Mouse (Mus musculus) kidney, adult 2 months (tissue): ENCODE results near the gene Arf6. TPM values are rescaled to one million over a fixed set of nuclear protein-coding genes. Genes with fewer than 3 reads are reported as not detected.

Experiments used
- DNase-seq: peaks from one replicate; pipeline ENCODE4 v3.0.0; 2021
- H3K27ac ChIP-seq: fragments of 200-500 bp; 2 replicates; pipeline ENCODE4 v1.5.1; 2012; ENCODE audit warnings: low read depth, low read length, control low read depth, inconsistent platforms; ENCODE audit not compliant: insufficient read depth
- H3K27me3 ChIP-seq: fragments of 200-500 bp; replicated peaks from 2 replicates; pipeline ENCODE4 v1.6.1; 2012; ENCODE audit warnings: mild to moderate bottlenecking, moderate library complexity, low read length, inconsistent platforms; ENCODE audit not compliant: control insufficient read depth, insufficient read depth
- H3K36me3 ChIP-seq: fragments of 200-500 bp; 2 replicates; pipeline ENCODE4 v1.6.1; 2012; ENCODE audit warnings: mild to moderate bottlenecking, moderate library complexity, low read length, inconsistent platforms; ENCODE audit not compliant: control insufficient read depth, insufficient read depth
- H3K4me1 ChIP-seq: fragments of 200-500 bp; 2 replicates; pipeline ENCODE4 v1.6.1; 2011; ENCODE audit warnings: low read length; ENCODE audit not compliant: control insufficient read depth, insufficient read depth
- H3K4me3 ChIP-seq: fragments of 200-500 bp; 2 replicates; pipeline ENCODE4 v1.5.1; 2011; ENCODE audit warnings: mild to moderate bottlenecking, low read depth, low read length, control low read depth; ENCODE audit not compliant: insufficient read depth
- CTCF ChIP-seq: fragments of 200-500 bp; conservative IDR thresholded peaks from 2 replicates; pipeline ENCODE4 v1.5.1; 2011; ENCODE audit warnings: low read depth, mild to moderate bottlenecking, control low read depth, low read length, moderate library complexity, mixed read lengths; ENCODE audit not compliant: insufficient read depth, insufficient read length
- POLR2A ChIP-seq: fragments of 200-500 bp; IDR thresholded peaks from one replicate; pipeline ENCODE4 v1.6.1; 2011; ENCODE audit warnings: low read depth, low read length, control low read depth
- WGBS: fragments of 180-500 bp; shearing (Covaris S2); methylation state at CpG from one replicate; pipeline ENCODE4 v1.1.7; 2018; 5-methylcytosine and 5-hydroxymethylcytosine counted together
- polyA plus RNA-seq: library from polyadenylated mRNA; depleted of rRNA; stranded (reverse); fragments of >200 nt; gene quantifications from 2 replicates; pipeline ENCODE4 v1.2.3, GENCODE M21; 2012

Arf6 gene
- polyA plus RNA-seq, 1 experiment = 90.7 TPM

- H3K4me3 ChIP-seq = no peak overlapping the region
- no peaks in the 10 kb centered on the region for H3K36me3 ChIP-seq
- no peak overlapping the region for H3K27ac ChIP-seq
- H3K4me1 ChIP-seq = peaks cover 5% of the 10 kb centered on the region
- no peak for TF ChIP-seq POLR2A
- TF ChIP-seq CTCF = no peak
- H3K27me3 ChIP-seq = no peaks in the 10 kb centered on the region
- no peak for DNase-seq
- WGBS = 87% methylated on average over 10 of the region's 10 CpGs
These were observed 16.4 kb downstream of the Arf6 start for GRCm38 (mm10) chr12:69388321-69388869.

GRCm38 (mm10) chr12:69389273-69389938, 17.5 kb downstream of the Arf6 start:
- Histone ChIP-seq H3K4me3 (no peak overlapping the region), H3K36me3 (no peaks in the 10 kb centered on the region), H3K27ac (no peak overlapping the region), H3K4me1 (peaks cover 5% of the 10 kb centered on the region), H3K27me3 (no peaks in the 10 kb centered on the region)
- DNase-seq = no peak
- 41% methylated on average over 7 of the region's 7 CpGs for WGBS
- no peak for TF ChIP-seq POLR2A
- TF ChIP-seq CTCF = no peak

- Histone ChIP-seq H3K27me3 (no peaks in the 10 kb centered on the region), H3K4me3 (no peak overlapping the region), H3K4me1 (peaks cover 5% of the 10 kb centered on the region), H3K36me3 (no peaks in the 10 kb centered on the region), H3K27ac (no peak overlapping the region)
- 57% methylated on average over 7 of the region's 7 CpGs for WGBS
- DNase-seq = no peak
- TF ChIP-seq POLR2A (no peak), CTCF (no peak)
These were observed 18.2 kb downstream of the Arf6 start for GRCm38 (mm10) chr12:69390000-69390698.

- no peak for TF ChIP-seq CTCF
- no peak for TF ChIP-seq POLR2A
- Histone ChIP-seq H3K4me3 (no peak overlapping the region), H3K36me3 (no peaks in the 10 kb centered on the region), H3K27ac (no peak overlapping the region), H3K27me3 (no peaks in the 10 kb centered on the region), H3K4me1 (peaks cover 5% of the 10 kb centered on the region)
- 76% methylated on average over 10 of the region's 10 CpGs for WGBS
- no peak for DNase-seq
These were observed 21.1 kb downstream of the Arf6 start for GRCm38 (mm10) chr12:69393076-69393475.

- no peak for TF ChIP-seq POLR2A
- no peak for TF ChIP-seq CTCF
- no peaks in the 10 kb centered on the region for H3K36me3 ChIP-seq
- no peak overlapping the region for H3K4me3 ChIP-seq
- no peak for DNase-seq
- no peak overlapping the region for H3K27ac ChIP-seq
- no peaks in the 10 kb centered on the region for H3K27me3 ChIP-seq
- H3K4me1 ChIP-seq = peaks cover 5% of the 10 kb centered on the region
- WGBS = 92% methylated on average over 6 of the region's 6 CpGs
These were observed 22.5 kb downstream of the Arf6 start for GRCm38 (mm10) chr12:69394456-69394855.

GRCm38 (mm10) chr12:69400367-69400766, 28.4 kb downstream of the Arf6 start:
- 91% methylated on average over 4 of the region's 4 CpGs for WGBS
- TF ChIP-seq CTCF (no peak), POLR2A (no peak)
- H3K4me1 ChIP-seq = peaks cover 7% of the 10 kb centered on the region; the same call in 1 of the 2 replicates
- no peaks in the 10 kb centered on the region for H3K36me3 ChIP-seq
- no peak for DNase-seq
- no peak overlapping the region for H3K4me3 ChIP-seq
- H3K27ac ChIP-seq = no peak overlapping the region
- H3K27me3 ChIP-seq = no peaks in the 10 kb centered on the region

GRCm38 (mm10) chr12:69400871-69401286, 28.9 kb downstream of the Arf6 start:
- Histone ChIP-seq H3K36me3 (no peaks in the 10 kb centered on the region), H3K27ac (no peak overlapping the region), H3K27me3 (no peaks in the 10 kb centered on the region), H3K4me1 (peaks cover 7% of the 10 kb centered on the region; the same call in 1 of the 2 replicates), H3K4me3 (no peak overlapping the region)
- TF ChIP-seq CTCF = no peak
- no peak for TF ChIP-seq POLR2A
- DNase-seq = peak; percentile 23
- 26% methylated on average over 2 of the region's 2 CpGs for WGBS
